Mouse (Mus musculus) ovary, postnatal 36 days (tissue): ENCODE data around the gene Eif4g3.

Experiments
- DNase-seq: peaks from one replicate; pipeline ENCODE4 v3.0.0; 2022; ENCODE audit warnings: low spot score, mixed read lengths

Eif4g3 gene

GRCm38 (mm10) chr4:137990433-137990832 is 2.4 kb upstream of the Eif4g3 start:
- no peak for DNase-seq

- no peak for DNase-seq
Measured at GRCm38 (mm10) chr4:137991240-137991639, 1.6 kb upstream of the Eif4g3 start.

GRCm38 (mm10) chr4:137993291-137993758 is 503 bp downstream of the Eif4g3 start:
- DNase-seq, result peak; percentile 100

GRCm38 (mm10) chr4:137993821-137994561 is 1.2 kb downstream of the Eif4g3 start:
- DNase-seq, result peak; percentile 56

- no peak for DNase-seq
Measured at GRCm38 (mm10) chr4:137994562-137995336, 1.9 kb downstream of the Eif4g3 start.

- DNase-seq, result no peak
Measured at GRCm38 (mm10) chr4:137995399-137995798, 2.6 kb downstream of the Eif4g3 start.

GRCm38 (mm10) chr4:137998232-137998631 is 5.4 kb downstream of the Eif4g3 start:
- DNase-seq, result no peak

- DNase-seq, result no peak
Measured at GRCm38 (mm10) chr4:138000682-138001081, 7.9 kb downstream of the Eif4g3 start.

GRCm38 (mm10) chr4:138003909-138004610 is 11.2 kb downstream of the Eif4g3 start:
- no peak for DNase-seq

GRCm38 (mm10) chr4:138005781-138006180 is 13.0 kb downstream of the Eif4g3 start:
- DNase-seq, result no peak

- DNase-seq, result no peak
Measured at GRCm38 (mm10) chr4:138006951-138007613, 14.3 kb downstream of the Eif4g3 start.

- DNase-seq, result no peak
Measured at GRCm38 (mm10) chr4:138008646-138009045, 15.8 kb downstream of the Eif4g3 start.

GRCm38 (mm10) chr4:138009786-138010502 is 17.1 kb downstream of the Eif4g3 start:
- no peak for DNase-seq

GRCm38 (mm10) chr4:138013723-138014479 is 21.1 kb downstream of the Eif4g3 start:
- no peak for DNase-seq

- no peak for DNase-seq
Measured at GRCm38 (mm10) chr4:138015966-138016365, 23.1 kb downstream of the Eif4g3 start.

- no peak for DNase-seq
Measured at GRCm38 (mm10) chr4:138017085-138017637, 24.3 kb downstream of the Eif4g3 start.

GRCm38 (mm10) chr4:138018011-138018410 is 25.2 kb downstream of the Eif4g3 start:
- DNase-seq, result peak; percentile 24

GRCm38 (mm10) chr4:138020231-138020630 is 27.4 kb downstream of the Eif4g3 start:
- DNase-seq, result no peak

GRCm38 (mm10) chr4:138021651-138022050 is 28.8 kb downstream of the Eif4g3 start:
- DNase-seq, result no peak

- no peak for DNase-seq
Measured at GRCm38 (mm10) chr4:138022761-138023160, 29.9 kb downstream of the Eif4g3 start.
